Mouse (Mus musculus) heart, postnatal 0 days (tissue): Measurements from ENCODE around the gene 1700028K03Rik. TPM values are rescaled to one million over a fixed set of nuclear protein-coding genes. Genes with fewer than 3 reads are reported as not detected.

ENCODE experiments used
- ATAC-seq: fragments of 200-750 bp; cut with Nextera tagmentation; 2 replicates; pipeline ENCODE4 v1.8.0; 2017; ENCODE audit warnings: low read depth, moderate number of reproducible peaks, moderate library complexity; ENCODE audit not compliant: insufficient read depth
- DNase-seq: peaks from one replicate; pipeline ENCODE4 v3.0.0-alpha.2; 2016; ENCODE audit warnings: low spot score
- H3K27ac ChIP-seq: fragments of 300-500 bp; sonication (generic); 2 replicates; pipeline ENCODE4 v1.5.1; 2014; ENCODE audit warnings: low read depth, mild to moderate bottlenecking
- H3K27me3 ChIP-seq: fragments of 300-500 bp; sonication (generic); 2 replicates; pipeline ENCODE4 v1.6.1; 2014; ENCODE audit warnings: low read length, mixed read lengths; ENCODE audit not compliant: control insufficient read depth, insufficient read depth
- H3K36me3 ChIP-seq: fragments of 300-500 bp; sonication (generic); replicated peaks from 2 replicates; pipeline ENCODE4 v1.6.1; 2014; ENCODE audit warnings: low read length, mixed read lengths; ENCODE audit not compliant: control insufficient read depth, insufficient read depth
- H3K4me1 ChIP-seq: fragments of 300-500 bp; sonication (generic); 2 replicates; pipeline ENCODE4 v1.6.1; 2014; ENCODE audit warnings: antibody characterized with exemption; ENCODE audit not compliant: control insufficient read depth, insufficient read depth
- H3K4me2 ChIP-seq: fragments of 300-500 bp; sonication (generic); 2 replicates; pipeline ENCODE4 v1.6.1; 2014; ENCODE audit warnings: low read depth, mild to moderate bottlenecking, low read length, moderate library complexity
- H3K4me3 ChIP-seq: fragments of 300-500 bp; sonication (generic); 2 replicates; pipeline ENCODE4 v1.5.1; 2014; ENCODE audit warnings: low read depth, low read length
- H3K9ac ChIP-seq: fragments of 300-500 bp; sonication (generic); replicated peaks from 2 replicates; pipeline ENCODE4 v1.6.1; 2014; ENCODE audit warnings: low read depth, low read length, mixed read lengths
- H3K9me3 ChIP-seq: fragments of 300-500 bp; sonication (generic); replicated peaks from 2 replicates; pipeline ENCODE4 v1.6.1; 2016; ENCODE audit warnings: low read length; ENCODE audit not compliant: control insufficient read depth
- CTCF ChIP-seq: IDR thresholded peaks from 2 replicates; pipeline ENCODE4 v1.5.1; 2016; ENCODE audit warnings: antibody characterized with exemption, control low read depth, low read depth
- EP300 ChIP-seq: IDR thresholded peaks from 2 replicates; pipeline ENCODE4 v1.6.1; 2016; ENCODE audit warnings: antibody characterized with exemption, low read depth
- WGBS: fragments of 180-500 bp; shearing (Covaris S2); extraction: QIAGEN DNeasy Blood & Tissue Kit; methylation state at CpG from one replicate; pipeline ENCODE4 v1.1.7; 2014; 5-methylcytosine and 5-hydroxymethylcytosine counted together
- polyA plus RNA-seq: library from polyadenylated mRNA; unstranded; fragments of >200 nt; fragmentation: Nextera tagmentation; extraction: Ambion mirVana; gene quantifications from 2 replicates; pipeline ENCODE4 v1.2.1, GENCODE M21; 2015
- total RNA-seq: library from RNA; depleted of rRNA; stranded (reverse); fragments of >200 nt; gene quantifications from 2 replicates; pipeline ENCODE4 v1.2.3, GENCODE M21; 2014; ENCODE audit warnings: low replicate concordance; rRNA removed

The 1700028K03Rik gene
- total RNA-seq (not detected in 2 replicates), polyA plus RNA-seq (0.03 and 0.05 TPM in 2 replicates)

GRCm38 (mm10) chr5:107534581-107534980 lies at the start of gene 1700028K03Rik:
1700028K03Rik (plus strand) TSS chr5:107534709.
- no peak for ATAC-seq
- no peaks in the 10 kb centered on the region for H3K27me3 ChIP-seq

DNA sequence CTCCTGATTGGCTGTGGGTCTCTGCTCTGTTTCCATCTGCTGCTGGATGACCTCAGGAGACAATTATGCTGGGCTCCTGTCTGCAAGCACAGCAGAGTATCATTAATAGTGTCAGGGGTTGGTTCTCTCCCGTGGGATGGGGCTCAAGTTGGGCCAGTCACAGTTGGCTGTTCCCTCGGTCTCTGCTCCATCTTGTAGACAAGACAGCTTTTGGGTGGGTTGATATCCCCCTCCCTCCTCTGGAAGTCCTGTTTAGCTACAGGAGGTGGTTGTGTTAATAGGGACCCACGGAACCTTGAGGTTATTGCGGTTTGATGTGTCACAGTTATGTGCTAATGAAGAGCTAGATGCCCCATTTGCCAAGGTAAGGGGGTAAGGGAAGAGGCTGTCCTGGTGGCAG lies 45.5 kb upstream of the 1700028K03Rik start:
- no peaks in the 10 kb centered on the region for H3K4me1 ChIP-seq
- no peak overlapping the region for H3K4me3 ChIP-seq
- no peak overlapping the region for H3K4me2 ChIP-seq
- ATAC-seq (no peak), DNase-seq (no peak)
- H3K27me3 ChIP-seq: no peaks in the 10 kb centered on the region
- no peaks in the 10 kb centered on the region; the same call in 1 of the 2 replicates for H3K36me3 ChIP-seq
- WGBS: 62% methylated on average over 4 of the region's 4 CpGs
- no peaks in the 10 kb centered on the region for H3K9me3 ChIP-seq
- TF ChIP-seq EP300 (no peak), CTCF (no peak)
- no peak overlapping the region for H3K27ac ChIP-seq
- H3K9ac ChIP-seq: no peak overlapping the region

More at GRCm38 (mm10) chr5:107534581-107534980, at the start of gene 1700028K03Rik:
- no peak for TF ChIP-seq EP300
- no peak for TF ChIP-seq CTCF
- no peak for DNase-seq
- Histone ChIP-seq H3K36me3 (no peaks in the 10 kb centered on the region), H3K9me3 (no peaks in the 10 kb centered on the region), H3K4me3 (no peak within 1 kb of the TSS), H3K9ac (no peak within 1 kb of the TSS), H3K4me2 (no peak within 1 kb of the TSS), H3K27ac (no peak within 1 kb of the TSS), H3K4me1 (no peaks in the 10 kb centered on the region)
- 57% methylated on average over 15 of the region's 15 CpGs for WGBS

DNA sequence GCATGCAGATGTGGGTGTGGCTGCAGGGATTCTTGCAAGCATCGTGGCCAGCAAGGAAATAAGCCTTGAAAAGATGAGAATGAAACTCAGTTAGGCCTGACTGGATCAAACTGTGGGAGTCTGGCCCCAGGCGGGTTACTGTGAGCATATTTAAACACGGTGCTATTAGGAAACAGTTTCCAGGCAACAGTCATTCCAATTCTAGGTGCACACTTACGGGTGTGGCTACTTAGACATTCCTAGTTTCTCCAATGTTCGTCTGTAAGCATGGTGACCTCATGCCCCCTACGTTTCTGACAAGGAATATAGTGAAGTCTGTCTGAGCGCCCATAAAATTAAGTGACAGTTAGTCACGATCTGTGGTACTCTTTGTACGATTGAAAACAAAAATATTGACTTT lies 43.5 kb upstream of the 1700028K03Rik start:
- ATAC-seq: no peak
- 78% methylated on average over 9 of the region's 9 CpGs for WGBS
- no peak overlapping the region for H3K27ac ChIP-seq

GRCm38 (mm10) chr5:107492471-107492870 lies 42.0 kb upstream of the 1700028K03Rik start:
- Histone ChIP-seq H3K4me1 (no peaks in the 10 kb centered on the region), H3K27ac (no peak overlapping the region), H3K27me3 (no peaks in the 10 kb centered on the region), H3K4me3 (no peak overlapping the region), H3K9me3 (no peaks in the 10 kb centered on the region), H3K4me2 (no peak overlapping the region), H3K36me3 (no peaks in the 10 kb centered on the region; the same call in 1 of the 2 replicates), H3K9ac (no peak overlapping the region)
- WGBS: 86% methylated on average over 2 of the region's 2 CpGs
- DNase-seq (no peak), ATAC-seq (no peak)
- no peak for TF ChIP-seq EP300
- no peak for TF ChIP-seq CTCF

More for the DNA sequence above, 43.5 kb upstream of the 1700028K03Rik start:
- Histone ChIP-seq H3K4me1 (no peaks in the 10 kb centered on the region), H3K27me3 (no peaks in the 10 kb centered on the region), H3K9ac (no peak overlapping the region), H3K9me3 (no peaks in the 10 kb centered on the region), H3K4me3 (no peak overlapping the region), H3K4me2 (no peak overlapping the region), H3K36me3 (no peaks in the 10 kb centered on the region; the same call in 1 of the 2 replicates)
- TF ChIP-seq CTCF: no peak
- TF ChIP-seq EP300: no peak
- DNase-seq: no peak

GRCm38 (mm10) chr5:107494759-107495158 lies 39.8 kb upstream of the 1700028K03Rik start:
- Histone ChIP-seq H3K36me3 (no peaks in the 10 kb centered on the region; the same call in 1 of the 2 replicates), H3K4me2 (no peak overlapping the region), H3K9me3 (no peaks in the 10 kb centered on the region), H3K4me1 (no peaks in the 10 kb centered on the region), H3K4me3 (no peak overlapping the region), H3K27me3 (no peaks in the 10 kb centered on the region), H3K27ac (no peak overlapping the region), H3K9ac (no peak overlapping the region)
- TF ChIP-seq EP300 (no peak), CTCF (no peak)
- 98% methylated on average over 5 of the region's 5 CpGs for WGBS
- ATAC-seq (no peak), DNase-seq (no peak)

- H3K4me2 ChIP-seq: no peak overlapping the region
- H3K36me3 ChIP-seq: no peaks in the 10 kb centered on the region; the same call in 1 of the 2 replicates
- H3K27ac ChIP-seq: no peak overlapping the region
- H3K27me3 ChIP-seq: no peaks in the 10 kb centered on the region
- ATAC-seq (no peak), DNase-seq (no peak)
- no peak for TF ChIP-seq CTCF
- no peak for TF ChIP-seq EP300
- H3K9me3 ChIP-seq: no peaks in the 10 kb centered on the region
- H3K4me3 ChIP-seq: no peak overlapping the region
- WGBS: 88% methylated on average over 2 of the region's 2 CpGs
- H3K4me1 ChIP-seq: no peaks in the 10 kb centered on the region
- H3K9ac ChIP-seq: no peak overlapping the region
Measured at GRCm38 (mm10) chr5:107496047-107496446, 38.5 kb upstream of the 1700028K03Rik start.
